Mouse (Mus musculus): ENCODE measurements at regions not wholly inside any gene's neighbourhood (a gene's known extent, or its start where the extent isn't known, plus 50 kb on each side); places are given as distances from the start of the nearest gene placed in this dataset.

- peak; percentile 34 for DNase-seq (ENCODE audit: inconsistent ontology term)
Observed at GRCm38 (mm10) chr15:63671081-63671480, 173.9 kb downstream of the Gsdmc2 start.

DNA sequence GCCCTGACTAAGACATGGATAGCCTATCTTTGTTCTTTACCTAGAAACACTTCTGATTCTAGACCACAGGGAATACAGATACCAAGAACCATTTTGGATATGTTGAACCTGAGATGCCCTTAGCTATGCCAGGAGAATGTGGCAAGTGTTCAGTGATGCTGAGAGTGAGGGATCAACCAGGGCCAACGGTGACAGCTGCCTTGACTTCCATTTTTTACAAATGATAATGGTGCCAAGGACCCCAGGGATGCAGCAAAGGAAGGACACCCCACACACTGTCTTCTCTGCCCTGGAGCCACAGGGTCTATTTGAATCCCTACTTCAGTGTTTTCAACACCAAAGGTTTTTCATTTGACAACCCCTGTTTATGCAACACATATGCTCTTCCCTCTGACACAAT, 174.4 kb downstream of the Gsdmc2 start:
- DNase-seq (ENCODE audit: inconsistent ontology term) = no peak

GRCm38 (mm10) chr15:63667536-63667935, 177.4 kb downstream of the Gsdmc2 start:
- DNase-seq (ENCODE audit: inconsistent ontology term) = no peak

GRCm38 (mm10) chr15:63665517-63665916, 179.5 kb downstream of the Gsdmc2 start:
- DNase-seq (ENCODE audit: inconsistent ontology term) = no peak

DNA sequence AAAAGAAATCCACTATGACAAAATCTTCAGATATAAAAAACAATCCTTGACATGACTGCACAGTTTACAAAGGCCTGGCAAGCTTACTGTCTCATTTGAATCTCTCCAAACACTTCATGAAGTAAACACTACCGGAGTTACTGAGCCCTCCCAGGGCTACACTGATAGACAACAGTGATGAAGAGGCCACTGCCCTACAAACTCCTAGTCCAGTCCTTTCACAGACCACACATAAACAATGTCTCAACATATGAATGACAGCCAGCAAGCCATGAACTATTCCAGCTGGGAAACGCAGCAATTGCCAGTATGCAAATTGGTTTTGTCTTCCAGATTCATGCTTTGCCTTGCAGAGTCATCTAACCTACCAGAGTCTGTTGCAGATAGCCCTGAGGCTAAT, 180.1 kb downstream of the Gsdmc2 start:
- DNase-seq (ENCODE audit: inconsistent ontology term) = no peak

DNA sequence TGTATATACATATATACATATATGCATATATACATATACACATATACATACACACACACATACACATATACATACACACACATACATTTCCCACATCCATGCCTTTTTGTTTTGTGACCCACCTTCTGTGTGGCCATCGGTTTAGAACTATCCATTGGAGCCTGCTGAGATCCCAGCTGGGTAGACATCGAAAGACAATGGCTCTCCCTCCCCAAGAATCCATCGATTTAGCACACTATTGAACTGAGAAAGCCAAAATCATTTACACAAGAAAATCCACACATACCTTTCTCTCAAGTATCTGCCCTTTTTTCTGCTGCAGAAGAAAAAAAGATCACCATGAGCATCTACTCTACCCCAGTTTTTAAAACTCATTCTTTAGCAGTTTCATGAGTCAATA, 182.8 kb downstream of the Gsdmc2 start:
- no peak for DNase-seq (ENCODE audit: inconsistent ontology term)

- DNase-seq (ENCODE audit: inconsistent ontology term) = no peak
Observed at GRCm38 (mm10) chr15:63658031-63658521, 186.9 kb downstream of the Gsdmc2 start.

GRCm38 (mm10) chr15:63652216-63652961, 192.6 kb downstream of the Gsdmc2 start:
- DNase-seq (ENCODE audit: inconsistent ontology term) = peak; percentile 43

DNA sequence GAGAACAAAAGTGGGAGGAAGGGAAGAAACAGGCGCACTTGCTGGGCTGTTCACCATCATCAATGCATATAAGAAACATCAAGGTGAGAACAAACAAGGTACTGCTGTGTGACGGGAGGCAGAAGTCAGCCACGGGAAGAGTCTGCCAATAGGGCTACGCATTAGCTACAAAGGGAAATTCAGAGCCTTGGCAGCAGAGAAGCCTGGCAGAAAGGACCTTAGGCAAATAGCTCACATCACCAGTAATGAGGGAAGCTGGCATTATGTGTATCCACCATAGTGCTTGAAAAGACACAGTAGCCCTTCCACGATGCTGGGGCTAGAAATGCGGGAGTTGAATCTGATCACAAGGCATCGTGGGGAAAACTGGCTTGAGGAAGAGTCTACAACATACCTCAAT, 193.9 kb downstream of the Gsdmc2 start:
- DNase-seq (ENCODE audit: inconsistent ontology term) = no peak

GRCm38 (mm10) chr15:63648142-63648989, 196.6 kb downstream of the Gsdmc2 start:
- no peak for DNase-seq (ENCODE audit: inconsistent ontology term)

DNA sequence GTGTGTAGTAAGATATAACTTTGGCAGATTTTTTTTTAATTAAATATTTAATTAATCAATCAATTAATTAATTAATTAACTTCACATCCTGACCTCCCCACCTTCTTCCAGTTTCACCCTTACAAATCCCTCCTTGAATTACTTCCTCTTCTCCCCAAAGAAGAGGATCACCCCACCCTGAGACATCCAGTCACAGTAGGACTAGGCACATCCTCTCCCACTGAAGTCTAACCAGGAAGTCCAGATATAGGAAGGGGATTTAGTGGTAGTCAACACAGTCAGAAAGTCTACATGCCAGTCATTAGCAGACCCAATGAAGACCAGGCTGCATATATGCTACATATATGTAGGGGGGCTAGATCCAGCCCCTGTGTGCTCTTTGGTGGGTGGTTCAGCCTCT, 220.2 kb downstream of the Gsdmc2 start:
- DNase-seq (ENCODE audit: inconsistent ontology term) = no peak

- DNase-seq (ENCODE audit: inconsistent ontology term) = no peak
Observed at GRCm38 (mm10) chr15:63624249-63624648, 220.7 kb downstream of the Gsdmc2 start.

GRCm38 (mm10) chr15:63616506-63617208, 228.3 kb downstream of the Gsdmc2 start:
- DNase-seq (ENCODE audit: inconsistent ontology term) = peak; percentile 66

DNA sequence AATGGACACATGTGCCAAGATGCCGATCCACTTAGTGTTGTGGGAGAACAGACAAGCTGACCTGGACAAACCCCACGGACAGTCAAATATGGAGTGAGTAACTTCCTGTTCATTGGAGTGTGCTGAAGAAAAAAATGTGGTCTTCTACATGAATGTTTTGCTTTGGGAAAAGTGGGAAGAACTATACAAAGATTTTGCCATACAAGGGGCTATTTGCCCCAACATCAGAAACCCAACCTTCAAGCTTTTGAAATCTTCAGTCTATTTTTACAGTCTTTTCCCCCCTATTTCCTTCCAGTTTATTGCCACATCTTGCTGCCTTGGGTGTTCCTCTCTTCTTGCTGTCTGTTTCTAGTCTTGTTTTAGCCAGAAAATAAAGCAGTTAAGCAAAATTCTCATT, 230.8 kb downstream of the Gsdmc2 start:
- DNase-seq (ENCODE audit: inconsistent ontology term) = no peak

- no peak for DNase-seq (ENCODE audit: inconsistent ontology term)
Observed at GRCm38 (mm10) chr15:63613120-63613519, 231.9 kb downstream of the Gsdmc2 start.

DNA sequence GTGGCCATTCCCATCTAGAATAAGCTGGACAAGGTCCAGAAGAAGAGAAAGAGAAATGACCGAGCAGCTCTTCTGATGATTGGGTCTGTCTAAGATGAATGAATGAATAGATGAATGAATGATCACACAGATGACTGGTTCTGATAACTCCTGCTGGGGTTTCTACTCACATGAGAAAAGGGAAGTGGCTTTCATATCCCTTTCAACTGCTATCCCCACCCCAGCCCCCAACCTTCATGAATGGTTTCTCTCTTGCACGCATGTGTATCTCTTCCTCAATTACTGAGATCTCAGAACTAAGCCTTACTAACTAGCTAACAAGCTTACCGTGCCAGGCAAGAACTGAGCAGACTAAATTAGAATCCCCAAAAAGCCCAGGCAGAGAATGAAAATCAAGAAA, 233.8 kb downstream of the Gsdmc2 start:
- no peak for DNase-seq (ENCODE audit: inconsistent ontology term)

DNA sequence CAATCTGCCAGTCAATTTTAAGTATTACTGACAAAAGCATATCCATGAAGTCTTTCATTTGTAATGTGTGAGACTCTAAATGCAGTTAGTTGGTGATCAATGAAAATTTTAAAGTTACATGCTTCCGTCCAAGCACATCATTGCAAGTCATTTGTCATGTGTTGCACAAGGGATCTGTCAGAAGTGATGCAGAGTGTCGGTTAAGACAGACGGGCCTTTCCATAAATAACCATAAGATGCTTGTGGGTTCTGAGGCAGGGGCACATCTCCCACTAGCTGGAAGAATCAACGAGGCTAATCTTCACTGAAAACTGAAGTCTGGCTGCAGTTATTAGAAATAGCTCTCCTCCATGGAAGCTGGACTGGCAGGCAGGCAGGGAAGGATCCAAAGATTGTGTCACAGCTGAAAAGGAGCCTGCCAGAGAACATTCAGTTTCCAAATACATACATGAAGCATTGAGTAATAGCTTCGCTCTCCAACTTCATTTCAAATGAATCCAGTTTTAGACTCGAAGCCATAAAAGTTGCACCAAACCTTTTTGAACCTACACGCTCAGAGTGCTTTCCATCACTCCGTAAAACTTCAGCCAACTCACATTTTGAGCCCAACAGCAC, 241.8 kb downstream of the Gsdmc2 start:
- DNase-seq (ENCODE audit: inconsistent ontology term) = no peak

DNA sequence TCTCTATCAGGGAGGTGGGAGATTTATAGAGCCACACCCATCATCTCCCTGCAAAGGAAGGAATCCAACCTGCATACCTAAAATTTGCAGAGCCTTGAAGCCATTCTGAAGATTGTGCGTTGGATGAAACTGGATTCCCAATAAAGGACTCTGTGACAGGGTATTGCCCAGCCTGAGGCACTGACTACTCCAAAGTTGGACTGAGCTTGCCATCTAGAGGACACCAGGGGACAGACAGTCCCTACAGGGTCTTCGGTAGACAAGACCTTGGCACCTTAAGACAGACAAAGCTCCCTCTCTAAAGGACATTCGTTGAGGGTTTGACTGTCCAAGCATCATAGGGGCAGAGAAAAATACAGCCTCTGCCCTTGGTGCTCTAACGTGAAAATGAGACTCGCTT, 243.4 kb downstream of the Gsdmc2 start:
- peak; percentile 58 for DNase-seq (ENCODE audit: inconsistent ontology term)

- no peak for DNase-seq (ENCODE audit: inconsistent ontology term)
Observed at GRCm38 (mm10) chr15:63592758-63593463, 252.1 kb downstream of the Gsdmc2 start.

GRCm38 (mm10) chr15:63559293-63559692, 285.7 kb downstream of the Gsdmc2 start:
- DNase-seq (ENCODE audit: inconsistent ontology term) = no peak

GRCm38 (mm10) chr15:63558691-63559090, 286.3 kb downstream of the Gsdmc2 start:
- DNase-seq (ENCODE audit: inconsistent ontology term) = no peak

All from Muller cell, postnatal 12 days (primary cell).